Mouse (Mus musculus): ENCODE measurements at regions not wholly inside any gene's neighbourhood (a gene's known extent, or its start where the extent isn't known, plus 50 kb on each side); places are given as distances from the start of the nearest gene placed in this dataset.

DNA sequence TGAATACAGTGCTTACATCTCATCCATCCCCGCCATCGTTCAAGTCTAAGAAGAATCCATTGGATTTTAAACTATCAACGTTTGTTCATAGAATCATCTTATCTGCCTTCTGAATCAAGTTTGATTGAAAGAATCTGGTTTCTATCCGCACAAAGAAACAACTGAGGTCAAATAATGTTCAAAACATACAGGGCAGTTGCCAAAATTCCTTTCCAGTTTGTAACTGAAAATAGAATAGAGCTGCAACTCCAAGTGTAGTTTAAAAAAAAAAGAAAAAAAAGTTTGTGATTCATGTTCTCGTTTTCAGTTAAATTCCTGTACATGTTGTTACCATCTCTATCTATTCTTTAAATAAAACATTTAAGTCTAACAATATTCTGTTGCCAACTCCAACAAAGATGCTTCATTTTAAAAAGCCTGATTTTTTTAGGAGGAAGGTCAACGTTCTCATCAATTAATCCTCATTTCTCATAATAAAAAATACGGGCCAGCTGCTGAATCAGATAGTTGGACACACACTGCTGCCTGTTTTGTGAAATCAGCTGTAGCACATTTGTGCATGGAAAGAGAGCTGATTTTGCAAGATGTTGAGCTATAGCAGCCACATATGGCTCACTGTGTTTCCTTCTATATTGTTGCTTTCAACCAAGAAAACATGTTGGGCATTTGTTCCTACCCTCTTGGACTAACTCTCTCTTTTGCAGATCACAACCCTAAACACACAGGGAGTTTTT lies 712.1 kb upstream of the Tenm3 start:
- no peaks in the 10 kb centered on the region for H3K27me3 ChIP-seq (ENCODE audit: insufficient read depth, low read length)
- WGBS, result 80% methylated on average over 7 of the region's 7 CpGs
- no peaks in the 10 kb centered on the region for H3K36me3 ChIP-seq (ENCODE audit: insufficient read depth, low read length)
- ATAC-seq (ENCODE audit: low FRiP score), result no peak
- H3K4me1 ChIP-seq (ENCODE audit: insufficient read depth, low read length), result no peaks in the 10 kb centered on the region
- no peak overlapping the region for H3K9ac ChIP-seq (replicated peaks; ENCODE audit: low read length, poor library complexity, severe bottlenecking)
- no peak overlapping the region for H3K4me2 ChIP-seq (ENCODE audit: low read depth, low read length, poor library complexity, severe bottlenecking)
- H3K27ac ChIP-seq (ENCODE audit: low read depth, low read length), result no peak overlapping the region
- H3K9me3 ChIP-seq (ENCODE audit: low read length), result no peaks in the 10 kb centered on the region; the same call in 1 of the 2 replicates
- DNase-seq (ENCODE audit: low spot score), result no peak
- H3K4me3 ChIP-seq (ENCODE audit: low read depth, low read length), result no peak overlapping the region
- TF ChIP-seq CTCF (IDR thresholded peaks at IDR 0.05), result no peak

- ATAC-seq (ENCODE audit: low FRiP score) (no peak), DNase-seq (ENCODE audit: low spot score) (no peak)
- WGBS, result 82% methylated on average over 3 of the region's 3 CpGs
Observed at GRCm38 (mm10) chr8:49553175-49553574, 709.4 kb upstream of the Tenm3 start.

DNA sequence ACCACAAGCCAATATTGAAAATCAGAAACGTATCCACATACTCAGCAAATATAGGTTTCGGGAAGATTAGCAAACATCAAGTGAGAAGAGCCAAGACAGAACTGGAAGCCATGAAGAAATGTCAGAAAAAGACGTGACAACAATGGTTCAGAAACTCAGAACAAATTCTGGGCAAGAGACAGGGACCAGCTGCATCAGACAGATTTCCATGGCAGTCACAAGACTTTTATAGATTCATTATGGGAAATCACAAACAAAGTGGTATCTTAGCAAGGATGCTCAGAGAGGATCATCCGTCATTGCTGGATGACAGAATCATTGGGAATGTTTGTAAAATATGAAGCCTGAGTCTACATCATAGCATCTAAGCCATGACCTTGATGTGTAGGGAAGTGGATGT lies 699.6 kb upstream of the Tenm3 start:
- Histone ChIP-seq H3K4me2 (ENCODE audit: low read depth, low read length, poor library complexity, severe bottlenecking) (no peak overlapping the region), H3K4me3 (ENCODE audit: low read depth, low read length) (no peak overlapping the region), H3K27ac (ENCODE audit: low read depth, low read length) (no peak overlapping the region), H3K27me3 (ENCODE audit: insufficient read depth, low read length) (no peaks in the 10 kb centered on the region), H3K4me1 (ENCODE audit: insufficient read depth, low read length) (no peaks in the 10 kb centered on the region), H3K36me3 (ENCODE audit: insufficient read depth, low read length) (no peaks in the 10 kb centered on the region), H3K9me3 (ENCODE audit: low read length) (no peaks in the 10 kb centered on the region), H3K9ac (replicated peaks; ENCODE audit: low read length, poor library complexity, severe bottlenecking) (no peak overlapping the region)
- no peak for DNase-seq (ENCODE audit: low spot score)
- 83% methylated on average over 4 of the region's 4 CpGs for WGBS
- no peak for ATAC-seq (ENCODE audit: low FRiP score)
- TF ChIP-seq CTCF (IDR thresholded peaks at IDR 0.05), result no peak

More at GRCm38 (mm10) chr8:49553175-49553574, 709.4 kb upstream of the Tenm3 start:
- H3K9me3 ChIP-seq (ENCODE audit: low read length), result peaks cover 3% of the 10 kb centered on the region; the same call in 1 of the 2 replicates
- no peak for TF ChIP-seq CTCF (IDR thresholded peaks at IDR 0.05)
- H3K4me2 ChIP-seq (ENCODE audit: low read depth, low read length, poor library complexity, severe bottlenecking), result no peak overlapping the region
- no peak overlapping the region for H3K9ac ChIP-seq (replicated peaks; ENCODE audit: low read length, poor library complexity, severe bottlenecking)
- H3K4me3 ChIP-seq (ENCODE audit: low read depth, low read length), result no peak overlapping the region
- no peaks in the 10 kb centered on the region for H3K36me3 ChIP-seq (ENCODE audit: insufficient read depth, low read length)
- H3K4me1 ChIP-seq (ENCODE audit: insufficient read depth, low read length), result no peaks in the 10 kb centered on the region
- H3K27ac ChIP-seq (ENCODE audit: low read depth, low read length), result no peak overlapping the region
- H3K27me3 ChIP-seq (ENCODE audit: insufficient read depth, low read length), result no peaks in the 10 kb centered on the region

GRCm38 (mm10) chr8:49541337-49541736 lies 697.6 kb upstream of the Tenm3 start:
- WGBS, result 75% methylated on average over 5 of the region's 5 CpGs

DNA sequence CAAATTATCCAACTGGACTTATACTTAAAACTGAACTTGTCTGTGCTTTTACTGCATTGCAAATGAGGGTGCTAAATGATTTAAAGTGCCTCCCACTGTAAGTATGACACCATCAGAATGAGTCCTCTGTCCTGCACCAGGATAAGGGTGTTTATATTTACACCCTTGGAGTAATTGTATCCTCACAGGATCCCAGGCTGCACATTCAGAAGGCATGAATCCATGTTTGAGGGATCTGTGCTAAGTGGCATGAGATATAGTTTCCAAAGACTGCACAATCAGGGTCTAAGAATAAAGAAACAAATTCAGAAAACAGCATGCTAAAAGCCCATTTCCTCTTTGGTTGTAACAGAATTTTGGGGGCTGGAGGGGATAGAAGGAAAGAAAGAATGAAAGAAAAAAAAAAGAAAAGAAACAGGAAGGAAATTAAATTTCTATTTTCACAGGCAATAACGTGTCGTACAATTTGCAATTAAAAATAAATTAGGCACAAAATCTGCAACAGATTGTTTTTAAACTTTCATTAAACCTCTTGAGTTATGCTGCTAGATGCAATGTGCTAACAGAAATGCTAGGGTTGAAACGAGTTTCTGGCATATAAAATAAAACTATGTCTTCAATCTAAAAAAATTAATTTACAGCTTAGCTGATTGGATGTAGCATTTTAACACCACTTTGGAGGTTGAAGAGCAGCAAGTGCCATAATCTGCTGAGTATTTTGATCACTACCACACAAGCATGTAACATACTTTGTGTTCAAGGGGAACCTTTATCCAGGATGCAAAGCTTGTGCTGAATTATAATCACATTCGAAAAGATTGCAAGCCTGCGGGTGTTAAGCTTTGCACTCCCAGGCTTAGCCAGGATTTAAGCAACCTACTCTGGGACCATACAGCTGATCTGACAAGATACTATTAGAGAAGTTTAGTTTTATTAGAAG lies 689.9 kb upstream of the Tenm3 start:
- TF ChIP-seq CTCF (IDR thresholded peaks at IDR 0.05), result no peak
- Histone ChIP-seq H3K27me3 (ENCODE audit: insufficient read depth, low read length) (no peaks in the 10 kb centered on the region), H3K4me1 (ENCODE audit: insufficient read depth, low read length) (no peaks in the 10 kb centered on the region), H3K4me2 (ENCODE audit: low read depth, low read length, poor library complexity, severe bottlenecking) (no peak overlapping the region), H3K9me3 (ENCODE audit: low read length) (no peaks in the 10 kb centered on the region), H3K4me3 (ENCODE audit: low read depth, low read length) (no peak overlapping the region), H3K9ac (replicated peaks; ENCODE audit: low read length, poor library complexity, severe bottlenecking) (no peak overlapping the region), H3K27ac (ENCODE audit: low read depth, low read length) (no peak overlapping the region), H3K36me3 (ENCODE audit: insufficient read depth, low read length) (no peaks in the 10 kb centered on the region)
- no peak for DNase-seq (ENCODE audit: low spot score)
- WGBS, result 50% methylated on average over 5 of the region's 5 CpGs
- no peak for ATAC-seq (ENCODE audit: low FRiP score)

More at GRCm38 (mm10) chr8:49541337-49541736, 697.6 kb upstream of the Tenm3 start:
- H3K4me1 ChIP-seq (ENCODE audit: insufficient read depth, low read length), result no peaks in the 10 kb centered on the region
- H3K9me3 ChIP-seq (ENCODE audit: low read length), result no peaks in the 10 kb centered on the region
- DNase-seq (ENCODE audit: low spot score) (no peak), ATAC-seq (ENCODE audit: low FRiP score) (no peak)
- H3K27me3 ChIP-seq (ENCODE audit: insufficient read depth, low read length), result no peaks in the 10 kb centered on the region
- no peak overlapping the region for H3K4me3 ChIP-seq (ENCODE audit: low read depth, low read length)
- no peak overlapping the region for H3K9ac ChIP-seq (replicated peaks; ENCODE audit: low read length, poor library complexity, severe bottlenecking)
- no peaks in the 10 kb centered on the region for H3K36me3 ChIP-seq (ENCODE audit: insufficient read depth, low read length)
- no peak overlapping the region for H3K27ac ChIP-seq (ENCODE audit: low read depth, low read length)
- no peak for TF ChIP-seq CTCF (IDR thresholded peaks at IDR 0.05)
- H3K4me2 ChIP-seq (ENCODE audit: low read depth, low read length, poor library complexity, severe bottlenecking), result no peak overlapping the region

DNA sequence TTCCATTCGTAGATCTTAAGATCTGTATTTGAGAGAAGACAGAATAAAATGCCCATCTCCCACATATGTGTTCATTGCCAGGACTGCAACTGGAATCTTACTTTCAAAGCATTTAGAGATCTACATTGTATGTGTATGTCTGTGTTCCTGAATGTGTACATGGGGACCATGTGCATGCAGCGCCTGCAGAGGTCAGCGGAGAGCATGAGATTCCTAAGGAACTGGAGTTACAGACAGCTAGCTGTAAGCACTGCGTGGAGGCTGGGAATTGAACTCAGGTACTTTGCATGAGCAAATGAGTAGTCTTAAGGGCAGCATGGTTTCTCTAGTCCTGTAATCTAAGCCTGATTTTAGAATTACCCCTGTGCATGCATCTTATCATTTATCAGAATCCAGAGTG lies 685.5 kb upstream of the Tenm3 start:
- WGBS, result 75% methylated on average over 4 of the region's 4 CpGs
- no peaks in the 10 kb centered on the region for H3K36me3 ChIP-seq (ENCODE audit: insufficient read depth, low read length)
- no peak overlapping the region for H3K4me3 ChIP-seq (ENCODE audit: low read depth, low read length)
- TF ChIP-seq CTCF (IDR thresholded peaks at IDR 0.05), result peak; percentile 42
- H3K4me1 ChIP-seq (ENCODE audit: insufficient read depth, low read length), result no peaks in the 10 kb centered on the region
- no peaks in the 10 kb centered on the region for H3K27me3 ChIP-seq (ENCODE audit: insufficient read depth, low read length)
- H3K27ac ChIP-seq (ENCODE audit: low read depth, low read length), result no peak overlapping the region
- no peak for ATAC-seq (ENCODE audit: low FRiP score)
- H3K4me2 ChIP-seq (ENCODE audit: low read depth, low read length, poor library complexity, severe bottlenecking), result no peak overlapping the region
- peak; percentile 17 for DNase-seq (ENCODE audit: low spot score)
- H3K9ac ChIP-seq (replicated peaks; ENCODE audit: low read length, poor library complexity, severe bottlenecking), result no peak overlapping the region
- no peaks in the 10 kb centered on the region for H3K9me3 ChIP-seq (ENCODE audit: low read length)
